Mouse (Mus musculus): Measurements from ENCODE around the gene Olfr17.
"Not testable (repeated sequence)": the region's sequence is repeated elsewhere in the genome, so short reads cannot be mapped to it uniquely, and the experiment has no call there.

The Olfr17 gene

DNA sequence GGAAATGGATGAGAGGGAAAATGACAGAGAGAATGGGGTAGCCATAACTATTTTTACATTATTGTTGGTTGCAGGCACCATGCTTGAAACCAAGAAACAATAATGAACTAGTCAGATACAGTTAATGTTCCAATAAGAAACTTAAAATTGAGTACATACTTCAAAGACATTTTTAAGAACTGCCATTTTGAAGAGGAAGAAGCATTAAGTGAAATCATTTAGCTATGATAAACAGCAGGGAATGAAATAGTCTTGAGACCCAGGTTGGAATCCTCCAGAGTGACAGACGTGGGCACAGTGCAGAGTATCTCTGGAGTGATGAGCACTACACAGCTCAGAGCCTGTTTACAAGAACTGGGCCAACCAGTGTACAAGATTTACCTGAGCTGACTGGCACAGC, at the start of gene Olfr17:
Olfr17 (plus strand) TSS at position 301 of the 400 bp plus-strand sequence.
- no peak for DNase-seq (ENCODE audit: low read depth in 1 of 2, low spot score in 2 of 2)

DNA sequence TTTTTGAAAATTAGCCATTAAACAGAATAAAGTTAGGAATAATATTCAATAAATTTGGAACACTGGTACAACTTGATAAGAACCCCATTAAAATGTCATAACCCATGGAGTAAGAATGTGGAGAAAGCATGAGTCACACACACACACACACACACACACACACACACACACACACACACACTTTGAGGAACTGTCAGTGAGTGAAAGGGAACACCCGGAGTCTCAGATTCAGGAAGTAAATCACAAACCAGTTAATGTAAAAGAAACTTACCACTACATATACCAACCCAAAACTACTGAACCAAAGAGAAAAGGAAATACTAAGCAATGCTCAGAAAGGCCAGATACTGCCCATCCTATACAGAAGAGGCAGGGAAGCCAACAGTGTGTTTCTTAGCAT, 48.6 kb upstream of the Olfr17 start:
- DNase-seq (ENCODE audit: low read depth in 1 of 2, low spot score in 2 of 2), result no peak

DNA sequence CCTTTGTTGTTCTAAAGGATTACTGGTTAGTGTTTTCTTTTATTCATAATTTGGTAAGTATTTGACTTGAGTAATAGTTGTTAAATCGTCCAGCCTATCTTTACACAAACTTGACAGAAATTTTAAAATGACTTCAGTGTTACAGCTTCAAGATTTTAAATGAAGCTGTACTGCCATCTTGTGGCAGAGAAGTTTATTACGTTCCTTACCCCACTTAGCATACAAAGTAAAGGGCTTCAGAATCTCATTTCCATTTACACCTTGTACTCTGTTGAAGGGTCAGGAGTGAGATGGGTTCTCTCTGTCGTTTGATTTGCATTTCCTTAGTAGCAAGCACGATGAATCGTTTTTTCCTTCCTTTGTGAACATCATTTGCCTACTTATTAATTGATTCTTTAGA, 47.2 kb upstream of the Olfr17 start:
- no peak for DNase-seq (ENCODE audit: low read depth in 1 of 2, low spot score in 2 of 2)

GRCm38 (mm10) chr7:107047578-107047977, 45.4 kb upstream of the Olfr17 start:
- no peak for DNase-seq (ENCODE audit: low read depth in 1 of 2, low spot score in 2 of 2)

DNA sequence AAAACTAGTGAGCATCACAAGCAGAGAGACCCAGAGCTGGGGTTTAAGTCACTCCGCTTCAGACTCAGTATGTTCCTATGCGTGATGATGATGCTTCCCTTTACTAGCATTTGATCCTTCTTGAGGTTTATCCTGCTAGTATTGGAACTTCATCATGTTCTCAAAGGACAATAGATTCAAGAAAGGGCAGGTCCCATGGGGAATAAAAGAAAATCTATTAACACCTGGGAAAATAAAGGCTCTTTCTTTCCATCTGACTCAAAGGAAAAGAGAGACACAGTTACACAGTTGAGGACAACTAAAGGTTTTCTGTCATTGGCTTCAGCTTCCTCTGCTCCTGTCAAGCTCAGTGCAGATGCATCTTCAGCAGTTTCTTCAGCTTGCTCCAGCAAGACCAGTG, 22.3 kb upstream of the Olfr17 start, which contains the start of gene Olfr714:
Olfr714 (plus strand) TSS at position 301 of the 400 bp plus-strand sequence.
- no peak for DNase-seq (ENCODE audit: low read depth in 1 of 2, low spot score in 2 of 2)

- DNase-seq (ENCODE audit: low read depth in 1 of 2, low spot score in 2 of 2), result not testable (repeated sequence)
These were observed 17.2 kb downstream of the Olfr17 start, which contains the start of gene Olfr715b for GRCm38 (mm10) chr7:107110269-107110668. TSS of gene Olfr715b (minus strand) at chr7:107110369.

DNA sequence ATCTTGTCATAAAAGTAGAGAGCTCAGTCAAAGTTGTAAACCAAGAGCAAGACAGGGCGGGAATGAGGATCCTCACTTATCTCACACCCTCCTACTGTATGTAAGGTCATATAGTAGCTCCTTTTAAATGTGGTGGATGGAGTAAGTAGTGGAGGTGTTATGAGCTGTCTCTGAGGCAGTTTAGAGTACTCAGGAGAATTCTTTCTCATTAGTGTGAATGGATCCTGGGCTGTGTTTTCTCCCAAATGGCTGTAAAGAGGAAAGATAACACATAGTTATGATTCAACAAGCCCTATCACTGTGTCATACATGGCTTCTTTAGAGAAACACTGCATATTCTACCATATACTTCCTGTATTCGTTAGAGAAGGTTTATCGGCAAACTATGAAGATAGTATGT, 38.0 kb downstream of the Olfr17 start, which contains the start of gene Olfr715:
Olfr715 (minus strand) TSS at position 101 of the 400 bp plus-strand sequence.
- DNase-seq (ENCODE audit: low read depth in 1 of 2, low spot score in 2 of 2), result not testable (repeated sequence)

DNA sequence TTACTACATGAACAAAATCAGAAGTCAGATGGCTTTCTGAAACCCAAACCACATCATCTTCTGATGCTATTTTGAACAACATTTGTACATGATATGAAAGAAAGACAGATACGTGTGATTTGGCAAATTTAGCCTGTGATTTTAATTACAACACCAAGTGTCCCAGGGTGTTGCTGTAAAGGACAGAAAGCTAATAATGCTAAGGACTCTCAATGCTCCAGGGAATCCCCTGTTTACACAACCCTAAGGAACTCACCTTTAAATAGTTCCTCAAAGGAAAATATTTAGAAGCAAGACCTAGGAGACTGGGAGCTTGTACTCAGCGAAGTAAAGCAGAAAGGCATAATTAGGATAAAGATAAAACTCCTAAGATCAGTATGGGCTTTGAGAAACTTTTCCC, 45.0 kb downstream of the Olfr17 start, which contains the start of gene Olfr716:
Olfr716 (plus strand) TSS at position 301 of the 400 bp plus-strand sequence.
- not testable (repeated sequence) for DNase-seq (ENCODE audit: low read depth in 1 of 2, low spot score in 2 of 2)
